Mouse (Mus musculus): ENCODE measurements around the gene Olfr504.
"Not testable (repeated sequence)": the region's sequence is repeated elsewhere in the genome, so short reads cannot be mapped to it uniquely, and the experiment has no call there.

The Olfr504 gene

DNA sequence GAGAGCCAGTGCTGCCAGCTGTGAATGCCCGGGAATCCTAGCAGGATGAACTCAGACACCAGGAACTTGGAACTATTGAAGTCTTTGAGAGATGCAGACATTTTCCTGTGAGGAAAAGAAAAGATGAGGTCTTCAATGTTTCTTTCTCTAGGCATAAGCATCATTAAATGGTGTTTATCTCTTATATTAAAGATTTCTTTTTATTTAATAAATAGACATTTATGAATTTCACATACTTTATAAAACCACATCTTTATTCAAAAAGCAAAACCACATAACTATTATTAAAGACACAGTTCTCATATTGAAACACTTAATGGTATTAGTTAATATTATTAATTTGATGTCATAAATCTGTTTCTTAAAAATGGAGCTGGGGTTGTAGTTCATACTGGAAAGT lies at the start of gene Olfr504:
Gene Olfr504, minus strand, starts transcription at position 101 of the 400 bp plus-strand sequence.
- no peak for DNase-seq (ENCODE audit: low spot score)

GRCm38 (mm10) chr7:108614110-108614509 lies 48.5 kb upstream of the Olfr504 start:
- no peak for DNase-seq (ENCODE audit: low spot score)

- no peak for DNase-seq (ENCODE audit: low spot score)
These were observed 44.9 kb upstream of the Olfr504 start, which contains the start of gene Olfr506 for GRCm38 (mm10) chr7:108610487-108610886. Olfr506 (plus strand) TSS chr7:108610787.

- not testable (repeated sequence) for DNase-seq (ENCODE audit: low spot score)
These were observed 36.3 kb upstream of the Olfr504 start for GRCm38 (mm10) chr7:108601916-108602315.

- DNase-seq (ENCODE audit: low spot score): no peak
These were observed 24.2 kb upstream of the Olfr504 start for GRCm38 (mm10) chr7:108589797-108590196.

DNA sequence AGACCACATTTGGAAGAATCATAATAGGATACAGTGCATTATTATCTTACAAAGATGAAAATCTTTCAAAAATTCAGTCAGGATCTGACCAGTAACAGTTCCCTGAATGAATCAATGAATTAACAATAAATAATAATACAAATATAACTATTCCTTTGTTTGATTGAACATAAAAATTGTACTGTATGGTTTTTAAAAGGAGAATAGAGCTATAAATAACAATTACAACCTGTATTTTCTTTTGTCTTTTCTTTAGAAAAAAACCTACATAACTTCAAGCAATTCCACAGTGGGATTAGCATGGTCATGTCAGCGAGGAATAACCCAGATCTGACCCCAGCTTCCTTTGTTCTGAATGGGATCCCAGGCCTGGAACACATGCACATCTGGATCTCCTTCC lies 21.4 kb downstream of the Olfr504 start, which contains the start of gene Olfr503:
Gene Olfr503, plus strand, starts transcription at position 301 of the 400 bp plus-strand sequence.
- not testable (repeated sequence) for DNase-seq (ENCODE audit: low spot score)

- no peak for DNase-seq (ENCODE audit: low spot score)
These were observed 23.2 kb downstream of the Olfr504 start for GRCm38 (mm10) chr7:108542416-108542815.

GRCm38 (mm10) chr7:108524965-108525364 lies 40.6 kb downstream of the Olfr504 start, which contains the start of gene Olfr502:
Olfr502 (minus strand) TSS chr7:108525065.
- DNase-seq (ENCODE audit: low spot score): no peak
